Mouse (Mus musculus) frontal cortex, adult 2 months (tissue): ENCODE data around the gene Tmem80. TPM values are rescaled to one million over a fixed set of nuclear protein-coding genes. Genes with fewer than 3 reads are reported as not detected.

Experiments
- DNase-seq, 2 experiments: peaks; one replicate each; pipeline ENCODE4 v3.0.0; 2022; ENCODE audit warnings: low spot score in 1 of 2; ENCODE audit errors: extremely low spot score in 1 of 2
- polyA plus RNA-seq: library from polyadenylated mRNA; depleted of rRNA; stranded (reverse); fragments of >200 nt; gene quantifications from 2 replicates; pipeline ENCODE4 v1.2.3, GENCODE M21; 2012; rRNA removed

The Tmem80 gene
- polyA plus RNA-seq, 1 experiment = 64.8 TPM

- DNase-seq = peak in 1 of 2 experiments; percentile 20
Measured at GRCm38 (mm10) chr7:141355626-141356326, 28.2 kb downstream of the Tmem80 start.

GRCm38 (mm10) chr7:141356971-141357370, 29.4 kb downstream of the Tmem80 start:
- peak in 1 of 2 experiments; percentile 33 for DNase-seq

GRCm38 (mm10) chr7:141361510-141361909, 34.0 kb downstream of the Tmem80 start:
- no peak for DNase-seq

GRCm38 (mm10) chr7:141363106-141363751, 35.7 kb downstream of the Tmem80 start:
- peak in 1 of 2 experiments; percentile 89 for DNase-seq

GRCm38 (mm10) chr7:141363752-141364125, 36.2 kb downstream of the Tmem80 start:
- DNase-seq = no peak

DNA sequence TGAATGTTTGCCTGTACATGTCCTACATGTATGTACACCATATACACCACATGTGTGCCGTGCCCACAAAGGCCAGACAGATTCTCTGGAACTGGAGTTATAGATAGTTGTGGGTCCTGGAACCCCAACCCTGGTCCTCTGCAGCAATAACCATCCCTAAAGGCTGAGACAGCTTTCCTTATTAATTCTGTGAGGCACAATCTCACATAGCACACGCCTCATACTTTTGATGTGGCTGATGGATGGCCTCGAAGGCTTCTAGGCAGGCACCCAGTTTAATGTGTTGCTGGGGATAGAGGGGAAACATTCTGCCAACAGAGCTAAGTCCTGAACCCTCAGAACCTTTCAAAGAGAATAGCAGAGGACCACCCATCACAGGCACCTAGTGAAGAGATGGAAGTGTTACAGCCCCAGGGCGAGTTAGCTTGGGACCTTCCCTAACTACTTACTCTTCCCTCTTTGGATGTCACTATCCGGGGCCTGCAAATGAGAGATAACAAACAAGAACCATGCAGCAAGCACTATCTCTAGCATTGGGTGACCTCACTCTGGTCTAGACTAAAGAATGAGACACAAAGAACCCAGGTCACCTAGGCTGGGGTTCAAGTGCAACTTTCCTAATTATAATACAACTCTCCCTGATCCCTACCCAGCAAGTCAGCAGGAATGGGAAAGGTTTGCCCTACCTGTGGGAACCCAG, 37.0 kb downstream of the Tmem80 start:
- no peak for DNase-seq

- peak in 1 of 2 experiments; percentile 32 for DNase-seq
Measured at GRCm38 (mm10) chr7:141365049-141365445, 37.5 kb downstream of the Tmem80 start.

GRCm38 (mm10) chr7:141367358-141367757, 39.8 kb downstream of the Tmem80 start:
- DNase-seq = no peak

- no peak for DNase-seq
Measured at GRCm38 (mm10) chr7:141369918-141370317, 42.4 kb downstream of the Tmem80 start.

DNA sequence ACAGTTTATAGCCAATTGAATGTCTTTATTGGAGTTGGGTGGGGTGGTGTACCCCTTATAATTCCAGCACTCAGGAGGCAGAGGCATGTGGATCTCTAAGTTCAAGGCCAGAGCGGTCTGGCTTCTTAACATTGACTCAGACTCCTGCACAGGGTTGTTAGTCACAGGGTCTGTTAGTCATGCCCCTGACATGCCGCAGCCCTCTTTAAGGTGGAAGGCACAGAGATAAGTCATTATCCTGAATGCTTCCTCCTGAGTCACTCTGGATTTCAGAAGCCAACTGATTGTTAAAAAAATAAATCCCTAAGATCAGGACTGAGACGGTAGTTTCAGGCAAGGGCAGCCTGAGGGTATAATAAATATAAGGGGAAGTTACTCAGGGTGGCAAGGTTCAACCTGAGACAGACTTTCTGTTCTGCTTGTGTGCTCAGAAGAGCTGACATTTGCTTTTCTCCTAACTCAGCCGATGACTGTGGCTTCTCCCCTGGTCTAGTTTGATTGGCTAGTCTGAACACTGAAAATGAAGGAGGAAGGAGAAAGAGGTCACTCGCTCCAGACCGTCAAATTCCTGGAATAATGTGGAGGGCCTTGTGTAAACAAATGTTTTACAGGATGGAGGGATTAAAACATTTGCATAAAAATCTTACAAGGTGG, 44.5 kb downstream of the Tmem80 start:
- no peak for DNase-seq

GRCm38 (mm10) chr7:141373611-141374010, 46.1 kb downstream of the Tmem80 start:
- no peak for DNase-seq

DNA sequence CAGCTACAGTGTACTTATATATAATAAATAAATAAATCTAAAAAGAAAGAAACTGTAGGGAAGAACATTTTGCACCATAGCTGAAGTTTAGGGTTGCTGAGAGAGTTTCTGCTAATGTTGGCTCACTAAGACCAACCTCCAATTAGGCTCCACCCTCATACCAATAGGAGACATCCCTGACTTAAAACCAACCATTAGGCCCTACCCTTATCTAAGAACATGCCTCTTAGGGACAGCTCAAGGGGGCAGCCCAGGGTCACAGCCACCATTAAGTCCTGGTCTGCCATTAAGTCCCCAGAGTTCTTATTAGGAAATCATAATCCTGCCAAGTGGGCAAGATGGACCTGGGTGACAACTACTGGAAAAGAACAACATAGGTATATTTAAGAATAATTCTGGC, 46.9 kb downstream of the Tmem80 start:
- no peak for DNase-seq

GRCm38 (mm10) chr7:141379584-141379983, 52.0 kb downstream of the Tmem80 start:
- DNase-seq = no peak

- DNase-seq = peak in 1 of 2 experiments; percentile 10
Measured at GRCm38 (mm10) chr7:141381068-141381835, 53.7 kb downstream of the Tmem80 start.

Other genes starting within 250 kb of the Tmem80 start
- 0.11 and 0.22 TPM in 2 replicates for gene Pkp3, start 249.5 kb upstream of the Tmem80 start, polyA plus RNA-seq
- gene Sigirr, start 227.2 kb upstream of the Tmem80 start, polyA plus RNA-seq = 3.7 and 4.0 TPM in 2 replicates
- 0.08 and 0.10 TPM in 2 replicates for gene Ano9, start 209.9 kb upstream of the Tmem80 start, polyA plus RNA-seq
- gene Ptdss2, start 205.4 kb upstream of the Tmem80 start, polyA plus RNA-seq = 52.1 and 62.4 TPM in 2 replicates
- 34.5 and 36.4 TPM in 2 replicates for gene Rnh1, start 154.9 kb upstream of the Tmem80 start, polyA plus RNA-seq
- gene Hras, start 133.7 kb upstream of the Tmem80 start, polyA plus RNA-seq = 243 and 245 TPM in 2 replicates
- 4.8 and 5.5 TPM in 2 replicates for gene Lrrc56, start 133.6 kb upstream of the Tmem80 start, polyA plus RNA-seq
- gene Lmntd2, start 113.7 kb upstream of the Tmem80 start, polyA plus RNA-seq = 0.17 and 0.20 TPM in 2 replicates
- 1.8 and 2.3 TPM in 2 replicates for gene Rassf7, start 111.9 kb upstream of the Tmem80 start, polyA plus RNA-seq
- 31.0 and 35.1 TPM in 2 replicates for gene Phrf1, start 99.0 kb upstream of the Tmem80 start, polyA plus RNA-seq
- gene Irf7, start 61.3 kb upstream of the Tmem80 start, polyA plus RNA-seq = 7.7 and 8.6 TPM in 2 replicates
- gene Cdhr5, start 51.0 kb upstream of the Tmem80 start, polyA plus RNA-seq = not detected in 2 replicates
- gene Sct, start 48.6 kb upstream of the Tmem80 start, polyA plus RNA-seq = 12.4 and 29.9 TPM in 2 replicates
- 0.44 and 0.48 TPM in 2 replicates for gene Drd4, start 35.7 kb upstream of the Tmem80 start, polyA plus RNA-seq
- 43.0 and 43.8 TPM in 2 replicates for gene Deaf1, start within 50 bp of the Tmem80 start, polyA plus RNA-seq
- 4.4 and 5.5 TPM in 2 replicates for gene Eps8l2, start 11.1 kb downstream of the Tmem80 start, polyA plus RNA-seq
- gene Taldo1, start 64.5 kb downstream of the Tmem80 start, polyA plus RNA-seq = 151 and 152 TPM in 2 replicates
- 49.9 and 55.6 TPM in 2 replicates for gene Gatd1, start 86.4 kb downstream of the Tmem80 start, polyA plus RNA-seq
- 204 and 235 TPM in 2 replicates for gene Cend1, start 101.8 kb downstream of the Tmem80 start, polyA plus RNA-seq
- 227 and 251 TPM in 2 replicates for gene Slc25a22, start 110.2 kb downstream of the Tmem80 start, polyA plus RNA-seq
- 3.3 and 3.5 TPM in 2 replicates for gene Pidd1, start 116.3 kb downstream of the Tmem80 start, polyA plus RNA-seq
- gene Rplp2, start 119.6 kb downstream of the Tmem80 start, polyA plus RNA-seq = 556 and 592 TPM in 2 replicates
- 27.5 and 29.8 TPM in 2 replicates for gene Pnpla2, start 127.5 kb downstream of the Tmem80 start, polyA plus RNA-seq
- gene Cracr2b, start 133.4 kb downstream of the Tmem80 start, polyA plus RNA-seq = 5.1 and 8.7 TPM in 2 replicates
- gene Cd151, start 139.7 kb downstream of the Tmem80 start, polyA plus RNA-seq = 61.0 and 61.7 TPM in 2 replicates
- gene Polr2l, start 147.4 kb downstream of the Tmem80 start, polyA plus RNA-seq = 41.5 and 47.6 TPM in 2 replicates
- 38.7 and 40.9 TPM in 2 replicates for gene Tspan4, start 147.5 kb downstream of the Tmem80 start, polyA plus RNA-seq
- gene Chid1, start 212.1 kb downstream of the Tmem80 start, polyA plus RNA-seq = 35.8 and 46.7 TPM in 2 replicates
- gene Ap2a2, start 234.4 kb downstream of the Tmem80 start, polyA plus RNA-seq = 94.5 and 96.8 TPM in 2 replicates